Mouse (Mus musculus) ovary, postnatal 36 days (tissue): Measurements from ENCODE around the gene Krtap16-1.

Experiments
- DNase-seq: peaks from one replicate; pipeline ENCODE4 v3.0.0; 2022; ENCODE audit warnings: low spot score, mixed read lengths

Gene Krtap16-1

GRCm38 (mm10) chr11:99986180-99986647 lies at the start of gene Krtap16-1:
TSS of gene Krtap16-1 (minus strand) at chr11:99986597.
- no peak for DNase-seq

- DNase-seq, result no peak
Observed at GRCm38 (mm10) chr11:100029768-100030167, 43.4 kb upstream of the Krtap16-1 start, which contains the start of gene Krt33b. TSS of gene Krt33b (minus strand) at chr11:100029868.

- DNase-seq, result no peak
Observed at GRCm38 (mm10) chr11:100021438-100021837, 35.0 kb upstream of the Krtap16-1 start.

GRCm38 (mm10) chr11:100019466-100019865 lies 33.1 kb upstream of the Krtap16-1 start:
- DNase-seq, result no peak

GRCm38 (mm10) chr11:100016112-100016511 lies 29.7 kb upstream of the Krtap16-1 start, which contains the start of gene Krt33a:
TSS of gene Krt33a (minus strand) at chr11:100016212.
- no peak for DNase-seq

GRCm38 (mm10) chr11:100013691-100014171 lies 27.3 kb upstream of the Krtap16-1 start:
- no peak for DNase-seq

GRCm38 (mm10) chr11:100010682-100011081 lies 24.3 kb upstream of the Krtap16-1 start:
- DNase-seq, result no peak

GRCm38 (mm10) chr11:100008336-100008735 lies 21.9 kb upstream of the Krtap16-1 start:
- DNase-seq, result no peak

- DNase-seq, result no peak
Observed at GRCm38 (mm10) chr11:100006624-100007023, 20.2 kb upstream of the Krtap16-1 start.

GRCm38 (mm10) chr11:100005905-100006304 lies 19.5 kb upstream of the Krtap16-1 start:
- no peak for DNase-seq

GRCm38 (mm10) chr11:100004846-100005245 lies 18.4 kb upstream of the Krtap16-1 start:
- DNase-seq, result peak; percentile 13

- no peak for DNase-seq
Observed at GRCm38 (mm10) chr11:99999091-99999490, 12.7 kb upstream of the Krtap16-1 start.

GRCm38 (mm10) chr11:99994384-99994661 lies 7.9 kb upstream of the Krtap16-1 start:
- no peak for DNase-seq

- DNase-seq, result no peak
Observed at GRCm38 (mm10) chr11:99993620-99994383, 7.4 kb upstream of the Krtap16-1 start, which contains the start of gene Krtap17-1. TSS of gene Krtap17-1 (minus strand) at chr11:99993994.

- DNase-seq, result no peak
Observed at GRCm38 (mm10) chr11:99990571-99990970, 4.2 kb upstream of the Krtap16-1 start.

- no peak for DNase-seq
Observed at GRCm38 (mm10) chr11:99989881-99990405, 3.5 kb upstream of the Krtap16-1 start.

- DNase-seq, result no peak
Observed at GRCm38 (mm10) chr11:99988530-99988929, 2.1 kb upstream of the Krtap16-1 start.

GRCm38 (mm10) chr11:99985291-99986092 lies 905 bp downstream of the Krtap16-1 start:
- DNase-seq, result no peak

GRCm38 (mm10) chr11:99983442-99983841 lies 3.0 kb downstream of the Krtap16-1 start:
- no peak for DNase-seq

- DNase-seq, result no peak
Observed at GRCm38 (mm10) chr11:99982731-99983130, 3.7 kb downstream of the Krtap16-1 start.

- DNase-seq, result no peak
Observed at GRCm38 (mm10) chr11:99978953-99979352, 7.4 kb downstream of the Krtap16-1 start, which contains the start of gene Krtap29-1. TSS of gene Krtap29-1 (minus strand) at chr11:99979053.

GRCm38 (mm10) chr11:99965961-99966360 lies 20.4 kb downstream of the Krtap16-1 start:
- no peak for DNase-seq
